8 mouse cellular contexts compared by ENCODE assay signal in genomic region chr10:107123529-107124335, GRCm38 (mm10). TPM values are rescaled to one million over a fixed set of nuclear protein-coding genes. Genes with fewer than 3 reads are reported as not detected.
DNase-seq lines count a peak whose midpoint lies in the region; ATAC-seq lines count a peak whose summit lies in the region.

Acss3 (minus strand) TSS chr10:107123668.

- peak within 1 kb of the TSS; percentile 69 for H3K4me2 ChIP-seq in embryonic facial prominence, embryonic 12.5 days (replicated peaks)
- H3K4me2 ChIP-seq in heart, embryonic 11.5 days, result peak within 1 kb of the TSS; percentile 63
- H3K4me2 ChIP-seq in lung, embryonic 15.5 days, result peak within 1 kb of the TSS; percentile 56

- no peak for DNase-seq in frontal cortex, postnatal 14 days (ENCODE audit: low spot score in 2 of 2)
- peak; percentile 73 to 75 for DNase-seq in kidney, adult 8-10 months
- peak; percentile 82 for DNase-seq in retina, embryonic 14.5 days (ENCODE audit: low spot score)
- DNase-seq in thymus, postnatal 4 days, result no peak

- WGBS in embryonic facial prominence, embryonic 12.5 days, result 3% methylated on average over 17 of the region's 17 CpGs
- 4% methylated on average over 17 of the region's 17 CpGs for WGBS in heart, embryonic 11.5 days (ENCODE audit: insufficient replicate concordance)
- WGBS in lung, embryonic 15.5 days, result 3% methylated on average over 17 of the region's 17 CpGs

- peak; percentile 47 for ATAC-seq in frontal cortex, adult (ENCODE audit: low TSS enrichment)
- ATAC-seq in embryonic facial prominence, embryonic 12.5 days (ENCODE audit: insufficient number of reproducible peaks, insufficient read depth, low FRiP score, low TSS enrichment), result peak; percentile 92
- peak; percentile 87 for ATAC-seq in heart, embryonic 11.5 days (replicated peaks; ENCODE audit: insufficient number of reproducible peaks, low FRiP score, low TSS enrichment)
- ATAC-seq in lung, embryonic 15.5 days (ENCODE audit: borderline replicate concordance, extremely low read depth, low FRiP score, low TSS enrichment), result peak; percentile 91

- H3K36me3 ChIP-seq in embryonic facial prominence, embryonic 12.5 days, result no peaks in the 10 kb centered on the region
- H3K36me3 ChIP-seq in heart, embryonic 11.5 days (ENCODE audit: control insufficient read depth, insufficient read depth, low read length), result no peaks in the 10 kb centered on the region
- H3K36me3 ChIP-seq in lung, embryonic 15.5 days, result no peaks in the 10 kb centered on the region

- no peaks in the 10 kb centered on the region for H3K27me3 ChIP-seq in embryonic facial prominence, embryonic 12.5 days
- H3K27me3 ChIP-seq in heart, embryonic 11.5 days (ENCODE audit: control insufficient read depth, insufficient read depth, low read length), result no peaks in the 10 kb centered on the region
- no peaks in the 10 kb centered on the region for H3K27me3 ChIP-seq in lung, embryonic 15.5 days

- H3K4me3 ChIP-seq in embryonic facial prominence, embryonic 12.5 days, result peak within 1 kb of the TSS; percentile 61
- H3K4me3 ChIP-seq in heart, embryonic 11.5 days (ENCODE audit: low read depth, low read length), result peak within 1 kb of the TSS; percentile 55
- peak within 1 kb of the TSS; percentile 52 for H3K4me3 ChIP-seq in lung, embryonic 15.5 days

- peaks cover 6% of the 10 kb centered on the region for H3K4me1 ChIP-seq in embryonic facial prominence, embryonic 12.5 days
- no peaks in the 10 kb centered on the region for H3K4me1 ChIP-seq in heart, embryonic 11.5 days (ENCODE audit: control insufficient read depth, insufficient read depth, low read length)
- H3K4me1 ChIP-seq in lung, embryonic 15.5 days, result peaks cover 6% of the 10 kb centered on the region; the same call in 1 of the 2 replicates

- peak within 1 kb of the TSS; percentile 69; the same call in 1 of the 2 replicates for H3K27ac ChIP-seq in embryonic facial prominence, embryonic 12.5 days
- no peak within 1 kb of the TSS for H3K27ac ChIP-seq in heart, embryonic 11.5 days (ENCODE audit: low read depth, low read length)
- peak within 1 kb of the TSS; percentile 57 for H3K27ac ChIP-seq in lung, embryonic 15.5 days

- no peaks in the 10 kb centered on the region for H3K9me3 ChIP-seq in embryonic facial prominence, embryonic 12.5 days
- no peaks in the 10 kb centered on the region for H3K9me3 ChIP-seq in heart, embryonic 11.5 days (replicated peaks; ENCODE audit: control insufficient read depth, low read length)
- H3K9me3 ChIP-seq in lung, embryonic 15.5 days, result no peaks in the 10 kb centered on the region

- peak within 1 kb of the TSS; percentile 63 for H3K9ac ChIP-seq in embryonic facial prominence, embryonic 12.5 days
- H3K9ac ChIP-seq in heart, embryonic 11.5 days (ENCODE audit: low read depth, low read length), result peak within 1 kb of the TSS; percentile 72
- peak within 1 kb of the TSS; percentile 50 for H3K9ac ChIP-seq in lung, embryonic 15.5 days

RNA-seq across cellular contexts. Expression of gene Acss3, which starts in this region (rescaled TPM):
- 6.3 and 7.4 TPM in 2 replicates for polyA plus RNA-seq in embryonic facial prominence, embryonic 12.5 days (2016; fragmentation: Nextera tagmentation; extraction: Ambion mirVana)
- polyA plus RNA-seq in heart, embryonic 11.5 days (2014; fragmentation: Nextera tagmentation; extraction: Ambion mirVana), result 2.2 TPM in 2 replicates
- polyA plus RNA-seq in lung, embryonic 15.5 days (2015; fragmentation: Nextera tagmentation; extraction: Ambion mirVana), result 8.3 and 9.8 TPM in 2 replicates

Comparison
In these comparisons a context has a peak if more than half of its experiments do, and no peak if none do; other contexts are left out.
1. DNase-seq: peak in kidney, adult 8-10 months (2 of 2) and retina, embryonic 14.5 days (single experiment); none in frontal cortex, postnatal 14 days (0 of 2) and thymus, postnatal 4 days (single experiment).
2. Peak in every context shown above with its lines, with median percentiles within 50 percentile points of each other: ATAC-seq, H3K4me2 ChIP-seq, H3K4me3 ChIP-seq and H3K9ac ChIP-seq.